ENCODE assay signal across 8 mouse cellular contexts in genomic region chr3:95905146-95905939, GRCm38 (mm10). TPM values are rescaled to one million over a fixed set of nuclear protein-coding genes. Genes with fewer than 3 reads are reported as not detected.
A peak's percentile ranks its signal among the peaks of the same experiment; 100 is the strongest.
DNase-seq lines count a peak whose midpoint lies in the region; ATAC-seq and TF ChIP-seq lines count a peak whose summit lies in the region.

No protein-coding gene starts in this region.

- DNase-seq in left cerebral cortex, adult 2 months (ENCODE audit: extremely low spot score in 1 of 2, low spot score in 2 of 2), result peak in 1 of 2 experiments; percentile 56
- no peak for DNase-seq in left cerebral cortex, postnatal 14 days (ENCODE audit: low spot score in 2 of 2)
- peak; percentile 49 to 80 for DNase-seq in kidney, postnatal 25 days
- peak; percentile 45 for DNase-seq in lung, postnatal 14 days
- peak; percentile 48 for DNase-seq in stomach, postnatal 0 days (ENCODE audit: low spot score)
- no peak for DNase-seq in spleen, postnatal 36 days (ENCODE audit: low spot score in 2 of 2)

- intact Hi-C loops in left cerebral cortex, adult 2 months (cut with DNase I), result no loop called here
- intact Hi-C loops in left cerebral cortex, postnatal 14 days (cut with DNase I), result no loop called here

- peak overlapping the region; percentile 66 for H3K27ac ChIP-seq in left cerebral cortex, adult 2 months
- H3K27ac ChIP-seq in cortical plate, adult 2 months (ENCODE audit: insufficient read depth, low read length), result peak overlapping the region; percentile 78
- peak overlapping the region; percentile 81 to 84 for H3K27ac ChIP-seq in heart, embryonic 14.5 days (replicated peaks in 1 of 2; ENCODE audit: control insufficient read depth in 1 of 2, insufficient read depth in 1 of 2, low read depth in 2 of 2, low read length in 2 of 2)
- no peak overlapping the region for H3K27ac ChIP-seq in stomach, postnatal 0 days (replicated peaks)

- ATAC-seq in heart, embryonic 14.5 days (ENCODE audit: insufficient number of reproducible peaks, insufficient read depth, low FRiP score, low read depth), result peak; percentile 29
- ATAC-seq in stomach, postnatal 0 days (ENCODE audit: low FRiP score, low TSS enrichment), result peak; percentile 27; the same call in 1 of the 2 replicates

- H3K9me3 ChIP-seq in heart, embryonic 14.5 days (ENCODE audit: control insufficient read depth, low read length), result no peaks in the 10 kb centered on the region
- H3K9me3 ChIP-seq in stomach, postnatal 0 days (ENCODE audit: control insufficient read depth, low read length), result no peaks in the 10 kb centered on the region

- 0 out of 2 replicates have a peak, but pooled peaks have one; percentile 28 for TF ChIP-seq POLR2A in cortical plate, adult 2 months (IDR thresholded peaks at IDR 0.05; ENCODE audit: extremely low read depth, insufficient read depth, low read length)

- H3K9ac ChIP-seq in heart, embryonic 14.5 days (ENCODE audit: low read length), result peak overlapping the region; percentile 76
- H3K9ac ChIP-seq in stomach, postnatal 0 days (ENCODE audit: low read length), result peak overlapping the region; percentile 45; the same call in 1 of the 2 replicates

- peak overlapping the region; percentile 93 for H3K4me2 ChIP-seq in heart, embryonic 14.5 days (ENCODE audit: low read length)
- H3K4me2 ChIP-seq in stomach, postnatal 0 days (replicated peaks; ENCODE audit: low read depth), result peak overlapping the region; percentile 58

- no peak for TF ChIP-seq EP300 in stomach, postnatal 0 days (optimal IDR thresholded peaks at IDR 0.05)

- no peaks in the 10 kb centered on the region for H3K27me3 ChIP-seq in heart, embryonic 14.5 days (ENCODE audit: control insufficient read depth, insufficient read depth, low read length)
- no peaks in the 10 kb centered on the region for H3K27me3 ChIP-seq in stomach, postnatal 0 days (ENCODE audit: control insufficient read depth, insufficient read depth, low read length)

- TF ChIP-seq CTCF in left cerebral cortex, adult 2 months (IDR thresholded peaks at IDR 0.05), result no peak
- TF ChIP-seq CTCF in cortical plate, adult 2 months (IDR thresholded peaks at IDR 0.05; ENCODE audit: extremely low read depth, insufficient read depth, low read length), result no peak
- TF ChIP-seq CTCF in stomach, postnatal 0 days (IDR thresholded peaks at IDR 0.05; ENCODE audit: low read depth), result no peak

- peak overlapping the region; percentile 37 for H3K4me3 ChIP-seq in left cerebral cortex, adult 2 months
- peak overlapping the region; percentile 15 for H3K4me3 ChIP-seq in cortical plate, adult 2 months (ENCODE audit: insufficient read depth, low read length)
- H3K4me3 ChIP-seq in heart, embryonic 14.5 days (ENCODE audit: control insufficient read depth in 1 of 2, insufficient read depth in 1 of 2, low read depth in 1 of 2, low read length in 2 of 2), result peak overlapping the region; percentile 46 to 47
- H3K4me3 ChIP-seq in stomach, postnatal 0 days (ENCODE audit: low read depth, low read length), result peak overlapping the region; percentile 17; the same call in 1 of the 2 replicates

- H3K36me3 ChIP-seq in heart, embryonic 14.5 days (ENCODE audit: control insufficient read depth, insufficient read depth, low read length), result no peaks in the 10 kb centered on the region
- no peaks in the 10 kb centered on the region for H3K36me3 ChIP-seq in stomach, postnatal 0 days (ENCODE audit: control insufficient read depth, insufficient read depth, low read length)

- WGBS in heart, embryonic 14.5 days, result 0% methylated on average over 18 of the region's 18 CpGs
- whole genome bisulfite sequencing in stomach, postnatal 0 days, result under 1% methylated on average over 18 of the region's 18 CpGs

- H3K4me1 ChIP-seq in cortical plate, adult 2 months (ENCODE audit: control insufficient read depth, insufficient read depth, low read length), result no peaks in the 10 kb centered on the region
- H3K4me1 ChIP-seq in heart, embryonic 14.5 days (ENCODE audit: control insufficient read depth in 2 of 2, insufficient read depth in 2 of 2, low read length in 2 of 2), result peaks cover 18 to 45% of the 10 kb centered on the region in 2 experiments
- peaks cover 5% of the 10 kb centered on the region; the same call in 1 of the 2 replicates for H3K4me1 ChIP-seq in stomach, postnatal 0 days (replicated peaks; ENCODE audit: control insufficient read depth, insufficient read depth)

RNA-seq across cellular contexts. Expression of gene Car14, which starts 0.9 kb away (rescaled TPM):
- 1 to 10 TPM; 6.8 to 8.2 TPM for total RNA-seq in left cerebral cortex, adult 2 months (2021)
- total RNA-seq in left cerebral cortex, postnatal 14 days (2021), result 1 to 10 TPM; 5.3 to 5.5 TPM
- 19.9 and 22.3 TPM in 2 replicates for polyA plus RNA-seq in cortical plate, adult 2 months (2012; rRNA removed)
- 45.5 and 49.7 TPM in 2 replicates for polyA plus RNA-seq in heart, embryonic 14.5 days (2014; fragmentation: Nextera tagmentation; extraction: Ambion mirVana)
- polyA plus RNA-seq in stomach, postnatal 0 days (2015; fragmentation: Nextera tagmentation; extraction: Ambion mirVana), result 0.68 and 1.1 TPM in 2 replicates

RNA-seq across cellular contexts. Expression of gene Aph1a, which starts 11.6 kb away (rescaled TPM):
- 10 to 100 TPM; 68.2 to 72.9 TPM for total RNA-seq in left cerebral cortex, adult 2 months (2021)
- total RNA-seq in left cerebral cortex, postnatal 14 days (2021), result 10 to 100 TPM; 72.2 to 79.0 TPM
- polyA plus RNA-seq in cortical plate, adult 2 months (2012; rRNA removed), result 68.6 and 71.6 TPM in 2 replicates
- polyA plus RNA-seq in heart, embryonic 14.5 days (2014; fragmentation: Nextera tagmentation; extraction: Ambion mirVana), result 38.4 and 48.0 TPM in 2 replicates
- polyA plus RNA-seq in stomach, postnatal 0 days (2015; fragmentation: Nextera tagmentation; extraction: Ambion mirVana), result 33.4 and 37.6 TPM in 2 replicates

RNA-seq across cellular contexts. Expression of gene BC028528, which starts 13.5 kb away (rescaled TPM):
- 1 to 10 TPM; 3.3 to 5.4 TPM for total RNA-seq in left cerebral cortex, adult 2 months (2021)
- 10 to 100 TPM; 10.4 to 12.7 TPM for total RNA-seq in left cerebral cortex, postnatal 14 days (2021)
- polyA plus RNA-seq in cortical plate, adult 2 months (2012; rRNA removed), result 14.2 and 15.6 TPM in 2 replicates
- polyA plus RNA-seq in heart, embryonic 14.5 days (2014; fragmentation: Nextera tagmentation; extraction: Ambion mirVana), result 45.1 and 51.7 TPM in 2 replicates
- polyA plus RNA-seq in stomach, postnatal 0 days (2015; fragmentation: Nextera tagmentation; extraction: Ambion mirVana), result 14.2 and 14.8 TPM in 2 replicates

RNA-seq across cellular contexts. Expression of gene Ciart, which starts 23.3 kb away (rescaled TPM):
- total RNA-seq in left cerebral cortex, adult 2 months (2021), result 10 to 100 TPM; 15.9 to 23.8 TPM
- 10 to 100 TPM; 17.0 to 20.9 TPM for total RNA-seq in left cerebral cortex, postnatal 14 days (2021)
- 54.7 and 63.6 TPM in 2 replicates for polyA plus RNA-seq in cortical plate, adult 2 months (2012; rRNA removed)
- polyA plus RNA-seq in heart, embryonic 14.5 days (2014; fragmentation: Nextera tagmentation; extraction: Ambion mirVana), result 3.1 and 3.9 TPM in 2 replicates
- 2.3 and 3.2 TPM in 2 replicates for polyA plus RNA-seq in stomach, postnatal 0 days (2015; fragmentation: Nextera tagmentation; extraction: Ambion mirVana)

RNA-seq across cellular contexts. Expression of gene Anp32e, which starts 23.7 kb away (rescaled TPM):
- total RNA-seq in left cerebral cortex, adult 2 months (2021), result 10 to 100 TPM; 82.7 to 98.9 TPM
- total RNA-seq in left cerebral cortex, postnatal 14 days (2021), result 100 to 1,000 TPM in 1 of 2 experiments, 10 to 100 TPM in 1; 95.6 to 107 TPM
- polyA plus RNA-seq in cortical plate, adult 2 months (2012; rRNA removed), result 69.8 and 85.5 TPM in 2 replicates
- polyA plus RNA-seq in heart, embryonic 14.5 days (2014; fragmentation: Nextera tagmentation; extraction: Ambion mirVana), result 58.3 and 65.3 TPM in 2 replicates
- 60.4 and 67.2 TPM in 2 replicates for polyA plus RNA-seq in stomach, postnatal 0 days (2015; fragmentation: Nextera tagmentation; extraction: Ambion mirVana)

Comparison
In these comparisons a context has a peak if more than half of its experiments do, and no peak if none do; other contexts are left out.
1. DNase-seq: peak in kidney, postnatal 25 days (2 of 2), lung, postnatal 14 days (single experiment) and stomach, postnatal 0 days (single experiment); none in left cerebral cortex, postnatal 14 days (0 of 2) and spleen, postnatal 36 days (0 of 2).
2. Peak in every context shown above with its lines, with median percentiles within 50 percentile points of each other: H3K4me3 ChIP-seq.